Mouse (Mus musculus): ENCODE measurements around the gene Zfp689. TPM values are rescaled to one million over a fixed set of nuclear protein-coding genes. Genes with fewer than 3 reads are reported as not detected.
"Not testable (repeated sequence)": the region's sequence is repeated elsewhere in the genome, so short reads cannot be mapped to it uniquely, and the experiment has no call there.

The Zfp689 gene
- polyA plus RNA-seq, 1 experiment: 5.2 TPM

GRCm38 (mm10) chr7:127470743-127471645, 22.0 kb upstream of the Zfp689 start:
- DNase-seq (ENCODE audit: extremely low spot score in 1 of 2, low spot score in 1 of 2): peak; percentile 97

GRCm38 (mm10) chr7:127470011-127470715, 21.2 kb upstream of the Zfp689 start:
- no peak for DNase-seq (ENCODE audit: extremely low spot score in 1 of 2, low spot score in 1 of 2)

DNA sequence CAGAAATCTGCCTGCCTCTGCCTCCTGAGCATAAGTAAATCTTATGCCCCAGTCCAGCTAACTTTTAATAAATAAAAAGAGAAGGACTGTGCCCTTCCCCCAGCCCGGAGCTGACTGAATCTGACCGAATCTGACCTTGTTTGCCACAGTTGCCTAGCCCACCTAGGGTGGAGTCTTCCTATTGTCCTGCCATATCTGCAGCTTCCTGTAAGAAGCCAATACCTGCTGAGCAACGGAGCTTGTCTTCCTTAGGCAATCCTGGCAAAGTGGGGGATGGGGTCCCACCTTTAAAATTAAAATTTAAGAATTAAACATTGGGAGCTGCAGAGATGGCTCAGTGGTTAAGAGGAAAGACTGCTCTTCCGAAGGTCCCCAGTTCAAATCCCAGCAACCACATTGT, 17.6 kb upstream of the Zfp689 start:
- DNase-seq (ENCODE audit: extremely low spot score in 1 of 2, low spot score in 1 of 2): no peak

DNA sequence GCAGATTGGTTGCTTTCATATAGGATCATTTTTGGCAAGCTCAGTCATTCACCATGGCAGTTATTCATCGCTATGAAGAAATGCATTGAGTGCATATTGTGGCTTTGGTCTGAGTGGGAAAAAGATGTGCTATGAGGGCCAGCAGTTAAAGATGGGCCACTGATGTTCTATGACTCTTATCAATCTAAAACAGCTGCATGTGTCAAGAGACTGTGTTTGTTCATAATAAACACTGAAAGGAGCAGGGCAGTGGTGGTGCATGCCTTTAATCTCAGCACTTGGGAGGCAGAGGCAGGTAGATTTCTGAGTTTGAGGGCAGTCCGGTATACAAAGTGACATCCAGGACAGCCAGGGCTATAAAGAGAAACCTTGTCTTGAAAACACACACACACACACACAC, 16.7 kb upstream of the Zfp689 start:
- not testable (repeated sequence) for DNase-seq (ENCODE audit: extremely low spot score in 1 of 2, low spot score in 1 of 2)

- DNase-seq (ENCODE audit: extremely low spot score in 1 of 2, low spot score in 1 of 2): no peak
Observed at GRCm38 (mm10) chr7:127465191-127465590, 16.2 kb upstream of the Zfp689 start.

DNA sequence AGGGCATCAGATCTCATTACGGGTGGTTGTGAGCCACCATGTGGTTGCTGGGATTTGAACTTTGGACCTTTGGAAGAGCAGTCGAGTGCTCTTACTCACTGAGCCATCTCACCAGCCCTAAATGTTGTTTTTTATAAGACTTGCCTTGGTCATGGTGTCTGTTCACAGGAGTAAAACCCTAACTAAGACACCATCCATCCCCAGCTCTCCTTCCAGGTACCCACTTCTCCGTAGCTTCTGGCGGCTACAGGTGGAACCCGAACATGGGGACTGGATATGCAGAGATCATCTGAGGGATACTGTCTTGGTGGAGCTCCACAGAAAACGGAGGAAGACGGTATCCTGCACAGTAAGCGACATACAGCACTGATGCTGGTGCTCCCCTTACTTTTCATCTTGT, 10.4 kb upstream of the Zfp689 start, which contains the start of gene Prr14:
Prr14 (plus strand) TSS at position 301 of the 400 bp plus-strand sequence.
- not testable (repeated sequence) for DNase-seq (ENCODE audit: extremely low spot score in 1 of 2, low spot score in 1 of 2)

- not testable (repeated sequence) for DNase-seq (ENCODE audit: extremely low spot score in 1 of 2, low spot score in 1 of 2)
Observed at GRCm38 (mm10) chr7:127458371-127459122, 9.6 kb upstream of the Zfp689 start.

- DNase-seq (ENCODE audit: extremely low spot score in 1 of 2, low spot score in 1 of 2): no peak
Observed at GRCm38 (mm10) chr7:127454905-127455304, 5.9 kb upstream of the Zfp689 start.

GRCm38 (mm10) chr7:127453056-127453455, 4.1 kb upstream of the Zfp689 start:
- DNase-seq (ENCODE audit: extremely low spot score in 1 of 2, low spot score in 1 of 2): no peak

- DNase-seq (ENCODE audit: extremely low spot score in 1 of 2, low spot score in 1 of 2): no peak
Observed at GRCm38 (mm10) chr7:127449966-127450365, 1.0 kb upstream of the Zfp689 start.

GRCm38 (mm10) chr7:127443976-127444375, 5.0 kb downstream of the Zfp689 start:
- no peak for DNase-seq (ENCODE audit: extremely low spot score in 1 of 2, low spot score in 1 of 2)

GRCm38 (mm10) chr7:127437724-127438123, 11.2 kb downstream of the Zfp689 start:
- DNase-seq (ENCODE audit: extremely low spot score in 1 of 2, low spot score in 1 of 2): no peak

- DNase-seq (ENCODE audit: extremely low spot score in 1 of 2, low spot score in 1 of 2): no peak
Observed at GRCm38 (mm10) chr7:127435206-127435605, 13.8 kb downstream of the Zfp689 start.

DNA sequence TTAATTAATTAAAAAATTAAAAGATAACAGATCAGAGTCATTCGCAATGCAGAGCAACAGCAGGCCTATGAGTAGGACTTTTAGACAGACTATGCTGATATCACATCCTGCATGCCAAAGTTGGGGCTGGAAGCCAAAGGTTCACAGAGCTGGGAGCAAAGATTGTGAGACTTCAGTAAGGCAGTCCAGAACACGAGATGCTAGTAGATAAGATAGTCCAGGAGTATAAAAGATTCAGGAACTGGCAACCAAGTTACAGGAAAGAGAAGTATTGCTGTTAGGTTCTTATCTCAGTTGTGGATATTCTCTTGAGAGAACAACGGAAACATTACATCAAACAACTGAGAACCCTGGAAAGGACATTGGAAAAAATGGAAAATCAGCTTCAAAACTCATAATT, 22.6 kb downstream of the Zfp689 start:
- no peak for DNase-seq (ENCODE audit: extremely low spot score in 1 of 2, low spot score in 1 of 2)

DNA sequence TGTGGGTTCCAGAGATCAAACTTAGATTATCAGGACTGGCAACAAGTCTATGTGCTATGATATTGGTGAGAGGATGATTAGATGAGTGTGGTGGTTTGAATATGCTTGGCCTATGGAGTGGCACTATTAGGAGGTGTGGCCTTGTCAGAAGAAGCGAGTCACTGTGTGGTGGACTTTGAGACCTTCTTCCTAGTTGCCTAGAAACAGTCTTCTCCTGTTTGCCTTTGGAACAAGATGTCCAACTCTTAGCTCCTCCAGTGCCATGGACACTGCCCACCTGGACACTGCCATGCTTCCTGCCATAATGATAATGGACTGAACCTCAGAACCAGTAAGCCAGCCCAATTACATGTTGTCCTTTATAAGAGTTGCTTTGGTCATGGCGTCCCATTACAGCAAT, 23.0 kb downstream of the Zfp689 start:
- DNase-seq (ENCODE audit: extremely low spot score in 1 of 2, low spot score in 1 of 2): no peak

DNA sequence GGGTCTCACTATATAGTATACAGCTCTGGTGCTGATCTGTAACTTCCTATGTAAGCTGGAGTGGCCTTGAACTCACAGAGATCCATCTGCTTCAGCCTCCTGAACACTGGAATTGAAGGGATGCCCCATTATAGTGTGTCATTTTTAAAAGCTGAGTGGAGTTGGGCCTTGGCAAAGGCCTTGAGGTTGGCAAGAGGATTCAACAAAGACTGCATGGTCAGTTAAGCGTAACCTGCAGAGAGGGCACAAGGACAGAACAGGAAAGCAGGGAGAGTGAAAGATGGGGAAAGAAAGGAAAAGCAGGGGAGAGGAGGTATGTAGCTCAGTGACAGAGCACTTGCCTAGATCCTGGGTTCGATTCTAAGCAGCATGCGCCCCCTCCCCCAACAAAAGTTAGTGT, 23.7 kb downstream of the Zfp689 start:
- DNase-seq (ENCODE audit: extremely low spot score in 1 of 2, low spot score in 1 of 2): no peak

DNA sequence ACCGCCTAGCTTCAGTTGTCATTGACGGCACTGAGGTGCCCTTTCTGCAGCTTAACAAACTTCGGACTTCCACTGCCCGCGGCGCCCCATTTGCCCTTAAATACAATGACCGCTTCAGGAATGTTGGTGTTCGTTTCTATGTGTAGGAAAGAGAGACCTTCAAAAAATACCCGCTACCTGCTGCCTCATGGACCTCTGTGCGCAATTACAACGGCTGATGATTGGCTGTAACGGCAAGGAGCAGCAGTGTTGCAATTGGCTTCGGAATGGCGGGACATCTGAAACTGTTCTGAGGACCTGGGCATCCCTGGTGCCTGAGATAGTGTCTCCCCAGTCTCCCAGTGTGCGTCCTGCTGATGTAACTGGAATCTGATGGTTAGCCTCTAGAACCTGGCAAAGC, 26.7 kb downstream of the Zfp689 start:
- DNase-seq (ENCODE audit: extremely low spot score in 1 of 2, low spot score in 1 of 2): peak; percentile 16 to 68

DNA sequence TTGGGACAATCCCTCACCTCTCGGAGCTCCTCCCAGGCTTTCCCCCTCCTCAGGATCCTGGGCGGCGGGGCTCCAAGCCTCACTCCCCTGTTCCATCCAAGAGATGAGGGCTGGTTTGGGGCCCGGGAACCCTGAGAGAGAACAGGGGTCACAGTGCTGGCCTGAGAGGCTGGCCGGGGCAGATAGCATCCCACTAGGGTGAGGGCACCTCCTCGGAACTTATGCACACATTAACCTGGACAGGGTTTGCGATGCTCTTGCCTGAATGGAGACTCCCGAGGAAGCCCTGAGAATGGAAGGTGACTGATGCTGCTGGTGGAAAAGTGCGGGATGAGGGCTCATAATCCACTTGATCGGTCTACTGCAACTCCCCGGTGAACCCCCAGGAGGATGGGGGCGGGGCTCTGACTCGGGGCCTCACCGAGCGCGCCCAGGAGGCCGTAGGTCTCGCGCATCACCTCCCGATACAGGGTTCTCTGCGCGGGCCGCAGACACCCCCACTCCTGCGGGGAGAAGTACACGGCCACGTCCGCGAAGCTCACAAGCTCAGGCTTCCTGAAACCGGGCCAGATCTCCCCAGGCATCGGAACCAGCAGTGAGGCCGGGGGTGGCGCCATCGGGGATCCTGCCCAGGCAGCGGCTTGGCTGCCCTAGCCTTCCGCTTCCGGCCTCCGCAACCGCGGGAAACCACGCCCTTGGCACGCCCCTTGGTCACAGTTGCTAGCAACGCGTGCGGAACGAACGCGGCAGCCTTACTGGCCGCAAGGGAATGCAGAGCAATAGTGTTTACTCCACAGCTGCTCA, 27.4 kb downstream of the Zfp689 start, which contains the start of gene Zfp688:
Zfp688 (minus strand) TSS at position 681 of the 804 bp plus-strand sequence.
- DNase-seq (ENCODE audit: extremely low spot score in 1 of 2, low spot score in 1 of 2): peak; percentile 65 to 94

DNA sequence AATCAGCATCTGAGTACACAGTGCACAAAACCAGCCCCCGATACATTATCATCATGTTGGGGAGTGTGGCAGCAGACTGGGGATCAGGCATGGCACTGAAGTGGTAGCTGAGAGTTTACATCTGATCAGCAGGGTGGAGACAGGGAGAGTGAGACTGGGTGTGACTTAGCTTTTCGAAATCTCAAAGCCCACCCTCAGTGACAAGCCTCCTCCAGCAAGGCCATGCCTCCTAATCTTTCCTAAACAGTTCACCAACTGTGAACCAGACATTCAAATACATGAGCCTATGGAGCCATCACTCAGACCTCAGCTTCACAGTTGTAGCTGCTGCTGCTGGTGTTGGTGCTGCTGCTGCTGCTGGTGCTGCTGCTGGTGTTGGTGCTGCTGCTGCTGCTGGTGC, 37.5 kb downstream of the Zfp689 start:
- DNase-seq (ENCODE audit: extremely low spot score in 1 of 2, low spot score in 1 of 2): no peak
